Mouse (Mus musculus) 3134 (cell line): ENCODE data around the gene Prrc2a.

Experiments
- DNase-seq: peaks from one replicate; pipeline ENCODE4 v3.0.0-alpha.2; 2011; ENCODE audit warnings: low spot score; ENCODE audit not compliant: insufficient read length; ENCODE audit errors: extremely low read depth

Gene Prrc2a

DNA sequence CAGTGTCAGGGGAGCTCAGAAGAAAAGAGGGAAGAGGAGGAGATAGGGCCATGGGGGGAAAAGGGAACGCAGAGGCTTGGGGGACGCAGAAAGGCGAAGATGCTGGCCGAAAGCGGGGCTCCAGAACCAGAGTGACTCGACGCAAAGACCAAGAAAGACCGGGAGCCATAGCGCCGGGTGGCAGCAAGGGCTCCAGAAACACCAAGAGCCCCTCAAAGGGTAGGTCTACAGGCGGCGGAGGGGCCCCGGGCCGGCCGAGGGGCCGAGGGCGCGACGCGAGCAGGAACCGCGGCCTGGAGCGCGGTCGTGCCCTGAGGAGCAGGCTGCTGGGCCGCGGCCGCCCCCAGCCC is 504 bp downstream of the Prrc2a start:
- DNase-seq = no peak

DNA sequence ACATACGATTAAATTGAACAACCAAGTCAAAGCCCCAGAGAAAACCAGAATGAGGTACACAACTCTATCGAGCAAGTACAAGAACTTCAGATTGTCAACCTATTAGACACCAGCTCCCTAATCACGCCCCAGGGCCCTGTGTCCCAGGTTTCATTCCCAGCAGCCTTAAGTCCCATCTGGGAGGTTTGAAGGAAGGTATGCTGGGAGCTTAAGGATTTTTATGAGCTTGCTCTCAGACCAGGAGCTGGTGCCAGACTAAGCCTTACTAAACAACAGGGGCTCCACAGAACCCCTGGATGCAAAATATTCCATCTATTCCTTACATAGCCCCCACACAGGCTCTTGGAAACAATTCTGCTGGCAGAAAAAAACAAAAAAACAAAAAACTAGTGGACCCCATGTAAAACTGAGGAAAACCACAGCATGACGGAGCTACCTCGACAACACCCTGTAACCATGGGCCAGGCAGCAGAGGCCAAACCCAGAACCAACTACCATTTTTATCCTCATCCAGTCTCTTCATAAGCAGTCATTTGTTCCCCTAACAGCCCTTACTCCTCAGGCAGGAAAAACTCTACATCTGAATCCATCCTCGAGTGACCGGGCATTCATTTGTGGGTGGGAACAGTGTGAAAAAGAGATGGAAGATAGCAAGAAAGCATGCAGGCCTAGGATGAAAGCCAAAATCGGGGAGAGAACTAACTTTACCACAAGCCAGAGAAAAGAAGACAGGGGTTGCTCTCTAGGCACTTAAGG is 1.2 kb downstream of the Prrc2a start:
- DNase-seq = no peak

DNA sequence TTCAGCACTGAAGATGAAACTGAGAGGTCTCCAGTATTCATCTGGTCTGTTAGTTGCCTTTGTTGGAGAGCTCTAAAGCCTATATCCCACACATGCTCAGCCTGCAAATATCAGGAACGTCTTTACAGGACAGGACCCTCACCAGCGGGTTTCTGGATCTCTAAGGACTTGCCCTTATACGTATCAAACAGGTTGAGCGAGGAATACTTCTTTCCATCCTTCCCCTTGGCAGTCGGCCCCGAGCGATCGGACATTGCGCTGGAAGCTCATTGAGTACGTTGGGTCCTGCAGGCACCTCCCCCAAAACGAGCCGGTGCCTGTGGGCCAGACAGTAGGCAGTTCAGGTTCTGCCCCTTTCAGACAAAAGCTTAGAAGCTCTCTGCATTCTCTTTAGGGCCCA is 2.0 kb downstream of the Prrc2a start:
- no peak for DNase-seq

DNA sequence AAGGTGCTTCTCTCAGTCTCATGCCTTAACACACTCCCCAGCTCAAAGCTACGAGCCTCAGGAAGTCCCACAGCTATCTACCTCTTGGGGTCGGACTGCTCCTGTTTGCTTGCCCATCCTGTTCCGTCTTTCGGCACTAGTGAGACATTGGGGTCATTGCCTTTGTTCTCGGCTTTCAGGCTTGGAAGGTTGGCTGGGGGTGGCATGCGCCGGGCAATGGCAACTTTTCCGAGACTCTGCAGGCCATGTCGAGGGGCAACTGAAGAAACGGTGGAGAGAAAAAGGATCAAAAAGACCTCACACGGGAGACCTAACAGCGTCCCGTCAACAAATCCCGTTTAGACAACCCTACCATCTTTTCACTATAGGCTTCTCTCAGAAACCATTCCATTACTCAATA is 2.6 kb downstream of the Prrc2a start:
- DNase-seq = no peak

DNA sequence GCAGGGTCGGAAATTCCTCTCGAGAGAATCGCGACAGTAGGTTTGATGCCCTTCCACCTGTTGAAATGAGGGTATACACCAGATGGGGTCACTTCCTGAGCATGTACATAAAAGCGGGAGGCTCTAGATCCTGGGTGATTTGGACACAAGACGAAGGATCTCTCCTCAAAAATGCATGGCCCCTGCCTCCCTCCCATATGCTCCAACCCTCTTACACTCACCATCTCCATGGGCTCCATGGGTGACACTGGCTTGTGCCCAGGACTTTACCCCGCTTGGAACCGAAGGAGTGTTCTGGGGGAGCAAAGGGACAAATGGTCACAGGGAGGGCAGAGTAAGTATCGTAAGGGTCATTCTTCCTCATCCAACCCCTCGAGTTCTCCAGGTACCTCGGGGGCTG is 3.3 kb downstream of the Prrc2a start:
- DNase-seq = no peak

DNA sequence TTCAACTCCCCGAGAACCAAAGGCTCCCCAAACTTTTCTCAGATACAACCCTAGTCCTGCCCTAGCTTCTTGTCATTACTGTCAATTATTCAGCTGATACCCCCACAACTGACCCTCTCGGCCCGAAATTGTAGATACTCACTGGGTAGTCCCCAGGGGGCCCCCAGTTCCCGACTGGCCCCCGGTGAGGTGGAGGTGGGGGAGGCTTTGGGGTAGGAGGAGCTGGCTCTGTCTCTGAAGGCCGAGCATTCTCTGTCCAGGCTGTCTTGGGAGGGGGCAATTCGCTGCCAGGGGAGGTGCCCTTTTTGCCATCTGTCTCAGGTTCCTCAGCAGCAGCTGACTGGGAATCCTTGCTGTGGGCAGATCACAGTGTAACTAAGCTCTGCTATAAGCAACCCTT is 5.1 kb downstream of the Prrc2a start:
- DNase-seq = no peak

DNA sequence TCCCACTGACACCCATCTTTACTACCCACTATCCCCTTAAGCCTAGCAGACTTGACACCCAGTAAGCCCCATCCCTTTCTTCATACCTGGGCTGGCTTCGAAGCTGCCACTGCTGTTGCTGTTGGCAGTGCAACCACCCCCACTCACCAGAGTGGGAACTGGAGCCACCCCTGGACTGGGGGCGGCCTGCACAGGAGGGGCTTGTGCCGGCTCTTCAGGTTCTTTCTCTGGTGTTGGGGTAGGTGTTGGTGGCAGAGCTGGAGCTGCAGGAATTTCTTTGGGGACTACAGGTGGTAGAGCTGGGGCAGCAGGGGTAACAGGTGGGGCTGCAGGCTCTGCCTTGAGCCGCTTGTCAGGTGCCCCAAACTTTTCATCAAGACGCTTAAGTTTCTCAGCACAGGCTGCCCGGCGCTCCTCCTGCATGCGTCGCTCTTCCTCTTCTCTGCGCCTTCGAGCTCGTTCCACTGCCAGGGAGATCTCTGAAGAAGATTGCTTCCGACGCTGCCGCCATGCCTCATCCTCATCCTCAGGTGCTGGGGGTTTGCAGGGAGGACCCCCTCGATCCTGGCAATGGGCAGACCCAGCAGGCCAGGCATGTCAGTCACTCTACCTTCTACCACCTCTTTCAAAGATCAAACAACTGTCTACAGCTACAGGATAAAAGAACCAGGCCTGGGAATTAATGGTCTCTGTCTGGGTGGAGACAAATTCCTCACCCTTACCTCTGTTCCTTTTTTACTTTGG is 5.7 kb downstream of the Prrc2a start:
- no peak for DNase-seq

DNA sequence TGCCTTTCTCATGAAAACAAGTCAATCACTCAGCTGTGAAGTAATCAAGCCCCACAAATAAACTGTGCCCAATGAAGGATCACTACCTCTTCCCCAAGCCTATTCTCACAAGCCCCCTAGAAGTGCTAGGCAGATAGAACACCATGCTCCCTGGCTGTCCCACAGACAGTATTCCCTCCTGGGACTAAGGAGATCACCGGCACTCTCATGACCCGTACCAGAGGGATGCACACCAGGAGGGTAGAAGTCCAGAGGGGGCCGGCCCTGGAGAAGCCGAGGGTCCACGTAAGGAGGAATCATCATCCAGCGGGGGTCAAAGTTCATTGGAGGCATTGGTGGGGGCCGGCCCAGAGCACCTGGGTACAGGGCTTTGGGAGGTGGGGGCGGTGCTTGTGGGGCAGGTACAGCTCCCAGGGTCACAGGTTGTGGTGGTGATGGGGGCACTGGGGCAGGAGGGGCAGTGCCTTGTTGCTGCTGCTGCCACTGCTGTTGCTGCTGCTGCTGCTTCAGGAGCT is 7.0 kb downstream of the Prrc2a start:
- DNase-seq = no peak

DNA sequence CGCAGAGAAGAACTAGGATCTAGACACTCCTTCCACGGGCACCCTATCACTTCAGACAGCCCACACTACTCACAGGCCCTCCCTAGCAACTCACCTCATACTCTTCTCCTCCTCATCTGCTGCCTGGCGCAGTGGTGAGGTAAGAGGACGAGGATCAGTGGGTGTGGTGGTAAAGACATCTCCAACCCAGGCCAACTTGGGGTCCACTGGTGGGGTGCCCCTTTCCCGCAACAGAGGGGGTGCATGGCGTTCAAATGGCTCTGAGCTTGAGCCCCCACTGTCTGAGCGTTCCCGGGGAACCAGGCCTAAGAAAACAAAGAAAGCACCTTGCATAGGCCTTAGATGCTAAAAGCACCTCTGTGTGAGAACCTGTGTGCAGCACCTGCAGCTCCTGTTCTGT is 7.4 kb downstream of the Prrc2a start:
- DNase-seq = no peak

DNA sequence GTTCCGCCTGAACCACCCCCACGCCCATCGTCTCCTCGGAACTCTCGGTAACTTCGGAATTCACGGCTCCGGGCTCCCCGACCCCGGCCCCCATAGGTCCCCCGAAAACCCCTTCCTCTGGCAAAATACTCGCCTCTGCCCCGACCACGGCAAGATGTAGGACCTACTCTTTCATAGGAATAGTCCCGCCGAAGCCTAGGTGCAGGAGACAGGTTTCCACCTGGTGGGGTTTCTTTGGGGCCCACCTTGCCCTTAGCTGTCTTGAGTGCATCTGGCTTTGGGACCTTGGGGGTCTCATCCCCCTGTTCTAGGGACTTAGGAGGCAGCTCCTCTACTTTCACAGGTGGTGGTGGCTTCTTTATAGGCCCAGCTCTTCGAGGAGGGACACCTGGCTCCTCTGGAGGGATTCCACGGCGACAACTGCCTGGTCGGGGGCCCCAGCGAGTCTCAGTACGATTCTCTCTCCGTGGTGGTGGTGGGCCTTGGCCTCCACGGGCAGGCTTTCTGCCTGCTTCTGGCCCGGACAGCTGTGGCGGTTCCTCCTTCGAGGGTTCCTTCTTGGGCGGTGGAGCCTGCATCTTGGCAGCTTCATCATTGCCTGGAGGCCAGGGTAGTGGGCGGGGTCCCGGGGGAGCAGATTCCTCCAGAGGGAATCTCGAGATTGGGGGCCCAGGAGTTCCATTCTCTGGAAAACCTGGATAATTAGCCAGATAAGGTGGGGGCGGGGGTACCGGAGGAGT is 8.1 kb downstream of the Prrc2a start:
- no peak for DNase-seq

DNA sequence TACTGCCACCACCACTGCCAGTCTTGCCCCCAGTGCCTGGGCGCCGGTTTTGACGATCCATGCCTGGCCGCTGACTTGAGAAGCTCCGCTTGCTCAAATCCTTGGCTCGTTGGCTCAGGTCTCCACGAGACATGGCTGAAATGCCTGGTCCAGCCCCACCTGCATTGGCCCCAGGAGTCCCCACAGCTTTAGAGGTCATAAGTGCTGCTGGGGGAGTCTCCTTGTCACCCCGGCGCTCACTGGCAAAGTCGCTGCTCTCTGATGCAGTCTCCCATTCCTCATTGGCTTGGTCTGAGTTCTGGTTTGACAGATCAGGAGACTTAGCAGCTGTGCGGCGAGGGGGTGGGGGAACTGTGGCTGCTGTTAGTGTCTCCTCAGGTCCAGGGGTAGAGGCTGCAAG is 9.2 kb downstream of the Prrc2a start:
- no peak for DNase-seq

DNA sequence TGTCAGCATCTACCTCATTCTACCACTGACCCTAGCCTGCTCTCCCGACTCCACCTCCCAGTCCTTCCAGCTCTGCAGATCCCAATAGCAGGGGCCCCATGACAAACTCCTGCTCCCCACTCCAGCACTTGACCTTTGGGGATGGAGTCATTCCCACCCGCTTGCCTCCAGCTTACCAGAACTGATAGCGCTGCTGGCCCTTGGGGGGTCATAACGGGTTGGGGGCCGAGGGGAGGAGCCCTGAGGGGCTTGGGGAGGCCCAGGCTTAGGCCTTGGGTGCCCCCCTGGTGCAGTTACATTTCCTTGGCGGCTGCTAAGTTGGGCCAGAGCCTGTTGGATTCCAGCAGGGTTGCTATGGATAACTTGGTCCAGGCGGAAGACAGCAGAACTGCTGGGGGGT is 10.1 kb downstream of the Prrc2a start:
- DNase-seq = no peak

DNA sequence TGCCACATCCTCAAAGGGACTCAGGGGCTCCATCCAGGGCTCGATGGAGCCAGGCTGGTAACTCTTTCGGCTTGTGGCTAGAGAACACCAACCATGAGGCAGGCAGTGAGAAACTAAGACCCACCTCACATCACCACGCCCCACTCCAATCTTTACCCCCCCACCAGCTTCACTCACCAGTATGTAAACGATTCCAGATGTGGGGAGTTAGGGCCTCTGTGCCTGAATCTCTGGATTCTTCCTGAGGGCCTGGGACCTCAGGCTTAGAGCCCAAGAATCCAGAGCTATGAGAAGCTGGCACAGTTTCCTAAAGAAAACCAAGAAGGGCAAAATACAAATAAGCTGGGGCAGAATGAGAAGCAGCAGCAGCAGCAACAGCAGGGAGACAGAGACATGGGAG is 10.8 kb downstream of the Prrc2a start:
- DNase-seq = no peak

DNA sequence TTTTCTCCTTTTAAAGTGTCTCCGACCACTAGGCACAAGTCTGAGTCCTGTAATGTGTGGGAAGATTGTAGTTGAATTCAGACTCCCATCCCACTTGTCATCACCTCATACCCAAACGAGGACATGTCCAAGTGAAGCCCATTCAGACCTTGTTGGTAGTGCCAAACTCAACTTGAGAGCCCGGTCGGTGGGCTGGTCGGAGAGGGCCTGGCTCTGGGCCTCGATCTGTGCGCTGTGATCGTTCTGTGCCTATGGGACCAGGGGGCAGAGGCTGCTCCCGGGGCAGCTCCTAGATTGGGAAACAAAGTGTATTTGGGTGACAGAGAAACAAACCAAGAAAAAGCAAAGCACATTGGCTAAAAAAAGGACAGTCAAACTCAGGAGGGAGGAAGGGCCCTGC is 11.6 kb downstream of the Prrc2a start:
- no peak for DNase-seq

DNA sequence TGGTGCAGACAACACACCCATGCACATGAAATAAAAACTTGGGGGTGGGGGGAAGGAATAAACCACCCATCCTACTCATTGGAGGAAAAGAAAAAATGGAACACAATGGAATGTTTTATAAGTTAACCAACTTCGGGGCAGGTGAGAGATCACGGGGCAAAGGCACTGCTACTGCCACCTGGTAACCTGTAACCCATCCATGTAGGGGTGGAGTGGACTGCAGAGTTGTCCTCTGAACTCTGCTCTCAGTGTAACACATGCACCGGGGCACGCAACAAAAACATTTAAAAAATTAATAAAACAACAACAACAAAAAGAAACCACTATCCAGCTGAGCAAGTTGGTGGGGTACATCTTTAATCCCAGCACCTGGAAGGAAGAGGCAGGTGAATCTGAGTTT is 12.6 kb downstream of the Prrc2a start:
- no peak for DNase-seq

DNA sequence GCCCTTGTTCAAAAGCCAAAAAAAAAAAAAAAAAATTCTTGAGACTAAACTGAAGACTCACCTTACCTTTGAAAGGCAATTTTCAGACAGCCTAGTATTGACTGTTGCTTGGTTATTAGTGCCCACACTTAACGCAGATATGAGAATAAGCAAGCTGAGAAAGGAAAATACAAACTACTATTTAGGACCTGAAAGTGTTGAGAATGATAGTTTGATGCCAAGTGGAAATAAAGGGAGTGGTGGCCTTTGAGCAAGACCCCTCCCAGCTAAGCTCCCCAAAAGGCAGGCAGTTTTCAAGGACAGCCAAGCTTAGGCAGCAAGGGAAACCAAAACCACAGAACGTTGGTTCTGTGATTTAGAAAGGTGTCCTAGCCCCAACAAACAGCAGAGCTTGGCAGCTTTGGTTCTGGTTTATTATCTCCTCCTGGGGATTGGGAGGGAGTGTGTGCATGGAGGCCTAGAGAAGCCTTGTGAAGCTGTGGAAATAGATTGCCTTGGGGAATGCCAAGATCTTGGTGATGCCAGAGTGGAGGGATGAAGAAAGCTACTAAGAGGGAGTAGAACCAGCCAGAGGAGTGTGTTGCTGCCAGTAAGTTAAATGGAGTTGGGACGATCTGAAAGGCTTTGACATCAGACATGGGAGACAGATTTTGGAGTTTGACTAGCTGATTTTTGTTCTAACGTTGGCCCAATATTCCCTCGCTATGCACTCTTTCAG is 16.6 kb downstream of the Prrc2a start:
- DNase-seq = no peak

DNA sequence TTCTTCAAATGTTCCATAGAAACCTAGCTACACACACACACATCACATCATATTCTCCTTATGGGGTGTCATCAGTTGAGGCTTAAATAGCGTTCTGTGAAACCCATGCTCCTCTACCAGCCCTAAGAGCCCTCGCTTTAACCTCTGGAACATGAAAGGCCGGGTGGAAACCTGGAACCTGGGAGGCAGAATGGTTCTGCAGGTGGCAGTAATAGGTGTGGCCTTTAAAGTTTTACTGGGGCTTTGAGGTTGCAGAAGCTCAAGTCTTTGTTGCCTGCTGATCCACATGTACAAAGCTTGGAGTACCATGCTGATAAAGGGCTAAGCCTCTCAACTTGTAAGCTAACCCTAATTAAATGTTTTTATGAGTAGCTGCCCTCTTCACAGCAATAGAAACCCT is 17.3 kb downstream of the Prrc2a start:
- no peak for DNase-seq

DNA sequence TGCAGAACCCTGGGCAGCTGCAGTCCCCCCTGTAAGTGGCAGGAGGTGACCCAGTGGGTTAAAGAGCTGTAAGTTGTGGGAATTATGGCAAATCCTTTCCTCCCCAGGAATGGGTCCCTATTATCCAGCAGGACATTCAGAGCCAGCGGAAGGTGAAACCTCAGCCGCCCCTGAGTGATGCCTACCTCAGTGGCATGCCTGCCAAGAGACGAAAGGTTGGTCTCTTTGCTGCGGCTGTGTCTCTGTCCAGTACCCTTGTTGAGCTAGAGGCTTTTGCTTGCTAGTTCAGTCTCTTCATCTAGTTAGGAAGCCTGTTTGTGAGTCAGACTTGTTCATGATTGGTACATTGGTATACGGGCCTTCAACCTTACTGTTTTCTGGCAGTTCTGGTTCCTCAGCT is 18.6 kb downstream of the Prrc2a start:
- DNase-seq = no peak

DNA sequence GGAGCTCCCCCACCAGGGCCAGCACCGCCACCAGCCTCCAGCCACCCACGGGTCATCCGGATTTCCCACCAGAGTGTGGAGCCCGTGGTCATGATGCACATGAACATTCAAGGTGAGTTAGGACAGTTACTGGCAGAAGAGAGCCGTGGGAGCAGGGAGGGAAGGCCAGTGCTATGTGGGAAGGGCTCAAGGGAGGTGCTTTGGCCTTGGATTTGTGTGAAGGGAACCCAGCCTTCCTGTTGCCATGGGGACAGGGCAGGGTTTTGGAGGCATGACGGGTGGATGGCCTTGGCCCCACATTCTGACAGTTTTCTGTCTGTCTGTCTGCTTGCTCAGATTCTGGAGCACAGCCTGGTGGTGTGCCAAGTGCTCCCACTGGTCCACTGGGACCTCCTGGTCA is 22.7 kb downstream of the Prrc2a start:
- DNase-seq = no peak

DNA sequence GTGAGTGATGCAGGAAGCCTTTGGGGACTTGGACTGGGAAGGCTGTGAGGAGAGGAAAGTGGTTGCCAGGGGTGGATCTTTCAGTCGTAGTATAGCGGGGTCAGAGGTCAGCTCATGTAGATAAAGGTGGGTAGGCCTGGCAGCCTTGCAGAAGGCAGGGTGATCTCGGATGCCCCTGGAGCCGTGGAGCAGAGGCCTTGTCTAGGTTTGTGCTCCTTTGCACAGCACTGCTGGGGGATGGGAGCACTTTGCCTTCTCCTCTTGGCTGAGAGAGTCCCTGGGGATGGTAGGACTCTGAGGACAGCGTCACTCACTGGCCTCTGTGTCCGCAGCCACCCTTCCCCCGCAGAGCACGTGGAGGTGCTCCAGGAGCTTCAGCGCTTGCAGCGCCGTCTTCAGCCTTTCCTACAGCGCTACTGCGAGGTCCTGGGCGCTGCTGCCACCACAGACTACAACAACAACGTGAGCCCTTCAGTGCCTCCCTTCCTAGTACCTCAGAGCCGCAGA is 24.2 kb downstream of the Prrc2a start:
- no peak for DNase-seq

DNA sequence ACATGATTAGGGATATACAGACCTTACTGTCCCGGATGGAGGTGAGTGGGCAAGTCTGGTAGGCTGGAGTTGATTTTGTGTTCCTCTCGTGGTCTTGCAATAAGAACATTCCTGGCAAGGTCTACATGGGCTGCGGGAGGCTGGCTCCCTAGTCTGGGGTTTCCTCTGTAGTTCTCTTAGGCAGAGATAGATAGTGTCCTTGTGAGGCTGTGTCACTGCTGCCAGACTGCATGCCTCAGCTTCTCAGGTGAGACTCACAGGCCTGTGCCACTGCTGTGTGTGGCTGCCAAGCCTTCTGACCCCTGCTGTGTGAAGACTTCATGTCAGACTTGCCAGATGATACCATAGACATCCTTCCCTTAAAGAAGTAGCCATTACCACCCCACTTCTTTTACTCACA is 25.4 kb downstream of the Prrc2a start:
- no peak for DNase-seq
